Mouse (Mus musculus) frontal cortex, postnatal 10 days (tissue): ENCODE data around the gene Ascl5.

Source experiments
- DNase-seq, 2 experiments: peaks; one replicate each; pipeline ENCODE4 v3.0.0; 2022; ENCODE audit warnings: low spot score in 2 of 2, mixed read lengths in 1 of 2

The Ascl5 gene

DNA sequence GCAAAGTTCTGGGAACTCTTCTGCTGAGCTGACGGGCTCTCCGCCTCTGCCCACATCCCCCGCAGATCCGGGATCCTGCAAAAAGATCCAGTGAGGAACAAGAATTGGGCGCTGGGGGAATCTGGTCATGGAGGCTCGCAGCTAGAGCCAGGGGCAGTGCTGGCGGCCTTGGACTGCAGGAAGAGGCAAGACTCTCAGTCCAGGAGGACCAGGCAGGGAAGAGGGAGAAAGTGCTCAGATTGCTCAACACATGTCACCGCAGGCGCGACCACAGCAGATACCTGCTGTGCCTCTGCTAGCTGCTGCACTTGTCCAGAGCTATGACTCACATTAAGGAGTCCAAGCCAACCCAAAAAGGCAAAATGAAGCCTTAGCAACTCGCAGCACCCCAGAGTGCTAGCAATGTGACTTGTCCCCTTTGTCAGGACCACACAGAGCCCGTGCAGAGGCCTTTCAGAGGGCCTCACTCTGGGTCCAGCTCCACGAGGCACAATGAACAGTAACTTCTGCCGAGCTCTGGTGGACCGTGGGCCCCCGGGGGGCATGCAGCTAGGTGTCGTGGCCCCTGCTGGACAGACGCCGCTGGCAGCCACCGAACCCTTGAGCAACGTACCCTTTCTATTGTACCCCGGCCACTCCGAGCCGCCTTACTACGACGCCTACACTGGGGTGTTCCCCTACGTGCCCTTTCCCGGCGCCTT lies at the start of gene Ascl5:
Gene Ascl5 (plus strand): TSS at position 493 of the 701 bp plus-strand sequence.
- no peak for DNase-seq

DNA sequence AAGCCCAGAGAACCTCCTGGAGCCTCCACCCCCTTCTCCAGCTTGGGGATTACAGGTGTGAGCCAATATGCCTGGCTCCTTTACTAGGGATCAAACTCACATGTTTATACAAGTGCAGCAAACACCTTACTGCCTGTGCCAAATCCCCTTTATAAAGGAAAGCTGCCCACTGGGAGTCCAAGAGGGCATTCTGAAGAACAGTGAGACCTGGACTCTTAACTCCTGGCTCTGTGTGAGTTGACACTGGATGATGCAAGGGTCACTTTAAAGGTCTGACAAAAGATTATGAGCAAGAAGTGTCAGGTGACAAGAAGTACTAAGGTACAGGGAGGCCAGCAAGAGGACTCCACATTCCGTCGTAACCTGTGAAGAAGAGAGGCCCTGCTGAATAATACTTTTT lies 49.2 kb upstream of the Ascl5 start:
- DNase-seq: no peak

DNA sequence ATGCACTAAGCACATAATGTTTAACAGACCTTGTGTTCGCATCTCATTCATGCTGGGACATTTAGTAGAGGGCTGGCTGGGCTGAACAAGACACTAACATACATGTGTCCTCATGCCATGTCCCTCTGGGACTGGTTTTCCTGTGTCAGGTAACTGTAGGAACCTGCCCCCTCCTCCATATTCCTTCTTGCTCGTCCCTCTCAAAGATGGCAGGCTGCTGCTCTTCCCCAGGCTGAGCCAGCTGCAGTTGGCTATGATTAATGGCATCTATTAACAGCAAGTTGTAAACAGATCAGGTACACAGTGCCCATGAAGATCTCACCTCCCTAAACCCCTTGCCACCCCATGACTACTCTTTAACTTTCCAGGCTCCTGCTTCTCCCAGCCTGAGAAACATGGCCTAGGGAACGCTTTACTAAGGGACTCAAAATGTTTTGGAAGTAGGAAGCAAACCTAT lies 44.3 kb upstream of the Ascl5 start, which contains the start of gene Igfn1:
Gene Igfn1 (minus strand): TSS at position 51 of the 457 bp plus-strand sequence.
- DNase-seq: no peak

DNA sequence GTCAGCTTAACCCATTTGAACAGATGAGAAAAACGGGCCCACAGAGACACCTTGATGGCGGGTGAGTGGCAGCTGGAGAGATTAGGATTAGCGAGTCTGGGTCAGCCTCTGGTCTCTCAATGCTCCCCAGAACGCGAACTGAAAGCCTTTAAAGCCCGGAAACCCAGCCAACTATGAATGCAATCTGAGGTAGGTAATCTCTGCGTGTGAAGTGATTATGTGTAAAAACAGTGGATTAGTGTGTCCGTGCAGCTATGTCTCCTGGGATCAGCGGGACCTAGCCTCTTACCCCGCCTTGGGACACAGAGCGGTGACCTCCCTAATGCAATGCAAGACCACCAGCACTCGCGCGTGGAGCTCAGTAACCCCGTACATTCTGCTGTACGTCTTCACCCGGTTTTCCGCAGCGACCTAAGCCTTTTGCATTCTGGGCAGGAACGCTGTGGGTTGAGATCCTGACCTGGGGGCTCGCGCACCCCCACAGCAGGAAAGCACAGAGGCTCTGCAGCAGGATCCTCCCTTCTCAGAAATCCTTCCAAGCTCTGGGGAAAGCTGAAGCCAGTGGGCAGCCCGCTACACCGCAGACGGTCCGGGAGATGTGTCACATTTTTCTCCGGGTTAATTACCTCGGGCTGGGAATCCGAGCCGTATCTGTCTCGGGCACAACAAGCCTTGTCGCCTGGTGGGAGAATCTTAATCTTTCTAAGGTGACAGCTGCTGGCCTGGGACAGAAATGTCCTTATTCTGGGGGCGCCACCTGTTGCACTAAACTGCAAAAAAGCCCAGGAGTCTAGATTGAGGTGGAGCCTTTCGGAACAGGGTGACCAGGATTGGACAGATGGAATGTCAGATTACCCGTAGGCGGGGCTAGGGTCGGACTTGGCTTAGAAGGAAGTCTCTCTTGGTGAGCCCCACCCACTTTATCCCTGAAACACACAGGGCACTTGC lies 43.1 kb upstream of the Ascl5 start, which contains the start of gene Tmem9:
Gene Tmem9 (plus strand): TSS at position 940 of the 948 bp plus-strand sequence.
- DNase-seq: peak; percentile 37 to 49

DNA sequence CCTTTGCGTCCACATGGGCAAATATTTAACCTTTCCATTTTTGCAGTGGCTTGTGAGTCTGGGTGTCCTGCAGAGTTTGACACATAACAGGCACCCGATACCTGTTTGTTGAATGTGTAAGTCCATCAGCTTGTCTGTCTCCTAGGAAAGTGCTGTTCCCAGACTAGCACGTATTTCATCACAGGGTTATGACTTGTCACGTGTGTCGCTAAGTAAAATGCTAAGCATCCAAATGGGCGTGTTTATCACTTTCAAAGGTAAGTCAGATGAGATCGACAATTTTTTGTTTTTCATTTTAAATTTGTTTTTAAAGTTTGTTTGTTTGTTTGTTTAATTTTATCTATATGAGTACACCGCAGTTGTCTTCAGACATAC lies 42.5 kb upstream of the Ascl5 start:
- DNase-seq: no peak

DNA sequence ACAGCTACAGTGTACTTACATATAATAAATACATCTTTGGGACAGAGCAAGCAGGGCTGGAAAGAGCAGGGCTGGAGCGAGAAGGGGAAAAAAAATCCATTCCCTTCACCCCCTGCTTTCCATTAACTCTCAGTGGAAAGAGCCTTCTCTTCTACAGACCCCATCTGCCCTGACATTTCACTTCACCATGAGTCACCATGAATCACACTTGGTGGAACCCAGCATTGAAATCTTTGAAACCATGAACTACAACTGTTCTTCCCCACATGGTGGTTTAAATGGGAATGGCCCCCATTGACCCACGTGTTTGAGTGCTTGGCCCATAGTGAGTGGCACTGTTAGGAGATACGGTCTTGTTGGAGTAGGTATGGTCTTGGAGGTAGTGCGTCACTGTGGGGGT lies 40.4 kb upstream of the Ascl5 start:
- DNase-seq: no peak

DNA sequence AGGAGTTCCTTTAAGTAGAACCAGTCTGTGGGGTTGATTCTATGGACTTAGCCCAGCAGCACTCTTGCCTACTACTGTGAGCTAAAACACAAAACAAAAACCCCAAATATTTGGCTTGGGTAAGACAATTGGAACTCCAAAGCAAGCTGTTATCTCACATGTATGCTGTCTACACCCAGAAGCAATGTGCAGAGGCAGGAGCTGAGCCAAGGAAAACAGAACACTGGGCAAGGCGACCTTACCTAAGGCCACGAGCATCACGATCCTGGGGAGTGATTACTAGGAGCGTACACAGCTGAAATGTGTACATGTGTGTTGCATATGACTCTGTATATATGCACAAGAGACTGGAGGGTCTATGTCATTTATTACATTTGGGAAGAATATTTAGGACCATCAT lies 37.1 kb upstream of the Ascl5 start:
- no peak for DNase-seq

GRCm38 (mm10) chr1:136014796-136015502 lies 35.7 kb upstream of the Ascl5 start:
- DNase-seq: no peak

DNA sequence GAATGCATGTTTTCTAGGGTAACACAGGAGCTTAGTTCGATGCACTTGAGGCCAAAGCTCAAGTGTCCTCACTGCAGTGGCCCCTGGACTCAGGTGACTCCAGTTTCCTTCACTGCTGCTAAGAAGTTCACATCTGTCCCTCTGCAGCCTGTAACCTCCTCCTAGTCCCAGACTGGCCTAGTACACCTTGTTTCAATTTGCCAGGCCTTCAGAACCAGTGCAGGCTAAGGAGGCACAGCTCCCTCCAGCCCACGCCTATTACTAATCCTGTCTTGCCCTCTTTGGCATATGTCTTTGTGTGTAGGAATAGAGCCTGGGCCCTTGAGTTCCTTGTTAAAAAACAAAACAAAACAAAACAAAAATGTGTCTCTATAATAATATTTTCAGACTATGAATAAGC lies 33.3 kb upstream of the Ascl5 start:
- DNase-seq: no peak

DNA sequence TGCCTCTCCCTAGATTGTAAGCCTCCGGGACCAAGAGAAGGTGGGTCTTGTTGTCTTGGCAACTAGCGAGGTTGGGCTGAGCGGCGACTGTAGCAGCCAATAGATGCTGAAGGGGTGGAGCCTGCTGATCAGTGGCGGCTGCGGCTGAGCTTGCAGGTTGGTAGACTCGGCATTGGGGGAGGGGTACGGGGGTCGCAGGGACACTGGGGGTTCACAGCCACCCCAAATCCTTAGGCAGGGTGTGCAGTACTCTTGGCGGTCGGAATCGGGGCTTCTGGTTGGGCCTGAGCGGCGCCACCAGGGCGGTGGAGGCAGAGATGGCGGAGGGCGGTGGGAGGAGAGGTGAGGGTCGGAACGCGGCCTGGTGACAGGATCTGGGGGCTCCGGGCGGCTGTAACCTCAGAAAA lies 32.7 kb upstream of the Ascl5 start:
- DNase-seq: peak; percentile 92 to 94

- no peak for DNase-seq
These were observed 32.0 kb upstream of the Ascl5 start for GRCm38 (mm10) chr1:136018390-136019189.

DNA sequence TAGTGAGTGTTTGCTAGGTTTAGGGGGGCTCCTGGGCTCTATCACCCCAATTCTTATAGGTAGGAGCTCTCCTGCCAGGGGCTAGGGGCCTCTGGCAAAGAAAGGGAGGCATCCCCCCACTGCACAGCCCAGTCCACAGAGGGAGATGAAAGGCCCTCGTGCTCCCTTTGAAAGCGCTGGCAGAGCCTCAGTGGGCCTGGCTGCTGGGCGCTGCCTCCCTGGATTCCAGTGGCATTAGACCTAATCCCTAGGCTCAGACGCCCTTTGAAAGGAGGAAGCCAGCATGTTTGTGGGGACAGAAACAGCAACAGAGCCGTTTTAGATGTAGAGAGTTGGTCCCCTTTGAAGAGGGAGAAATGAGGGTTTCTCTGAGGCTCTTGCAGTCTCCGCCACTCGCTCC lies 20.4 kb upstream of the Ascl5 start:
- DNase-seq: no peak

DNA sequence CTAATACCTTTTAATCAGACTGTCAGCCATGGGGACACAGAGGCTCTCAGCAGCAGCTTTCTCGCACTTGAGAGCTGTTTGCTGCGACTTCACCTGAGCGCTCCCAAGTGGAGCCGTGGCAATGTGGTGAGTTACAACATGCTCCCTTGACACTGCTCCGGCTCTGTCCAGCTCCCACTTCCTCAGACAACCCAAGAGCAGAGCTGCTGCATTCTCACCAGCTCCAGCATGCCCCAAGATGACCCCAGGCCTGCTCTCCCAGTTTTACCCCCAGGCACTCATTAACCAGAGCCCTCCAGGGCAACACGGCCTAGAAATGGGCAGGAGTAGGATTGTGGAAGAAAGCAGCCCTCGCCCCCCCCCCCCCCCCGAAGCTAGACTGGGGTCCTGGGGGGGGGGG lies 18.9 kb upstream of the Ascl5 start:
- no peak for DNase-seq

- no peak for DNase-seq
These were observed 17.6 kb upstream of the Ascl5 start for GRCm38 (mm10) chr1:136032961-136033360.

DNA sequence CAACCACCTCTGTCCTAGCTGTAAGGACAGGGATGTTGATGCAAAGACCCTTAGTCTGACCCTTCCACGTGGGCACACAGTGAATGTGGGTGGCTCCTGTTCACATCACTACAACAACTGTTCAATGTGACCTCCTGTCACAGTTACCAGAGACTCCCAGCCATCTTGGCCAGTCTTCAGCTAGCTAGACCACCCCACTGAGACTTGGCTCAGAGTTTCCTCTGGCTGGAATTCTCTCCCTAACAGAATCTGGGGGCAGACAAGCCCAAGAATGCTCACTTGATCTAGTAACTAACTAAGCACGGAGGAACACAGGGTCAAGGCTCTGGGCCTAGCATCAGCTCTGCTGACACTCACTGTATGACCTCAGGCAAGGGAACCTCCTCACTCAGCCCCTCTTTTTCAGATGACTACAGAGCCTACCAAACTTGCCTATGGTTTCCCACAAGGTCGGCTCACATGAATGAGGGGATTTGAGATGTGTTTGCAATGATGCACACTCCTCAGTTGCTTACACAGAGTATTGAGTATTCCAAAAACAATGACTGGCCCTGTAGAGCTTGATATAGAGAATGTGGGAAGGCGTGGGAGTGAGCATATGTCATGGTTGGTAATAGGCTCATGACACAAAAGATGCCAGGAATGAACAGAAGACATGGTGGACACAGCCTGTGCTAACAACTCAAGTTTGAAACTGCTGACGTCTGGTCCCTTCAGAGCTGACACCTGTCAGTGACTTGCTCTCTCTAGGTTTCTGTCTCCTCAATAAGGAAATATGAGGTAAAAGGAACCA lies 11.7 kb upstream of the Ascl5 start:
- no peak for DNase-seq

DNA sequence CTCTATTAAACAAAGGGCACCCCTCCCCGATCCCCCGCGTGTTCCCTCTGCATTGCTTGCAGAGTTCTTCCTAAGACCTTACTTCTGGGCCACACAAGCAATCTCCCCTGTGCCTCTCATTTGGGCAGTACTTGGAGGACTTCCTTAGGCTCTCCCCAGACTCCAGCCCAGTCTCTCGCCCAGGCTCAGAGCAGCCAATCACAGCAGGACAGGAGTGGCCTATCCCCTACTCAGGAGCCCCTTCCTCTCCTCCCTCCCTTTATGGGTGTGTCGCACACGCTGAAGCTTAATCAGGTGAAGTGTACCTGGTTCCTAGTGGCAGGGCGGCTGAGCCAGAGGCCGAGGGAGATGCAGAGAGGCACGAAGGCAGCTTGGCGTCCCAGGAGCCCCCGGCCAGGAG lies 10.2 kb upstream of the Ascl5 start:
- no peak for DNase-seq

DNA sequence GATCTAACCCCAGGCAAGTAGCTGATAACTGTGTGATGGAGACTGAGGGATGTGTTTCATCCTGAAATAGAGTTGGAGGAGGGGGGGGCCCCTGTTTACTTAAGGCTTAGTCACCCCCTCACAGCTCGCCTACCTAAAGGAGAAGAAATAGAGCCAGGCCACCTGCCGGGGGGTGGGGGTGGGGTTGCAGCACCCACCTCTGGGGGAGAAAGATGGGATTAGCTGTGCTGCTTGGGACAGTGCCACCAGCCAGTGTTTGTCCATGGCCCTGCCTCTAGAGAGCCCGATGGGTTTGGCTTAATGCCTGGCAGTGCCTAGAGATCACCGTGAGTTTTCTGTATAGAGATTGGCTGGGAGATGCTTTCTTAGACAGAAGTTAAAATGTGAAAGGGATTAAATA lies 9.7 kb upstream of the Ascl5 start:
- DNase-seq: no peak

GRCm38 (mm10) chr1:136045774-136046173 lies 4.8 kb upstream of the Ascl5 start:
- DNase-seq: peak in 1 of 2 experiments; percentile 58

GRCm38 (mm10) chr1:136047432-136047831 lies 3.2 kb upstream of the Ascl5 start:
- DNase-seq: no peak

GRCm38 (mm10) chr1:136047894-136048293 lies 2.7 kb upstream of the Ascl5 start:
- no peak for DNase-seq

DNA sequence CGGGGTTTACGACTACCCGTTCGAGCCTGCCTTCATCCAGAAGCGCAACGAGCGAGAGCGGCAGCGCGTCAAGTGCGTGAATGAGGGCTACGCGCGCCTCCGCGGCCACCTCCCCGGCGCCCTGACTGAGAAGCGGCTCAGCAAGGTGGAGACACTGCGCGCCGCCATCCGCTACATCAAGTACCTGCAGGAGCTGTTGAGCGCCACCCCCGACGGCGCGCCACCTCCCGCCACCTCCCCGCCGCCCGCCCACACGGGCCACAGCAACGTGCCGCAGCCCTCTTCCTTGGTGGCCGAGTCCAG lies 360 bp downstream of the Ascl5 start:
- DNase-seq: peak in 1 of 2 experiments; percentile 44
